Mouse (Mus musculus): ENCODE data around the gene Foxl2.

Gene Foxl2

GRCm38 (mm10) chr9:98955103-98955715 is at the start of gene Foxl2:
Gene Foxl2 (plus strand): TSS chr9:98955288.
- no peak for DNase-seq

- DNase-seq = no peak
Observed at GRCm38 (mm10) chr9:98920629-98921523, 34.2 kb upstream of the Foxl2 start.

GRCm38 (mm10) chr9:98923119-98923518 is 32.0 kb upstream of the Foxl2 start:
- DNase-seq = no peak

GRCm38 (mm10) chr9:98924183-98924582 is 30.9 kb upstream of the Foxl2 start:
- no peak for DNase-seq

- DNase-seq = no peak
Observed at GRCm38 (mm10) chr9:98929496-98929895, 25.6 kb upstream of the Foxl2 start.

- DNase-seq = no peak
Observed at GRCm38 (mm10) chr9:98932931-98933330, 22.2 kb upstream of the Foxl2 start.

GRCm38 (mm10) chr9:98935190-98935909 is 19.7 kb upstream of the Foxl2 start:
- no peak for DNase-seq

GRCm38 (mm10) chr9:98939290-98939689 is 15.8 kb upstream of the Foxl2 start:
- DNase-seq = no peak

- no peak for DNase-seq
Observed at GRCm38 (mm10) chr9:98952171-98953050, 2.7 kb upstream of the Foxl2 start.

GRCm38 (mm10) chr9:98953291-98953690 is 1.8 kb upstream of the Foxl2 start:
- no peak for DNase-seq

GRCm38 (mm10) chr9:98953830-98954229 is 1.3 kb upstream of the Foxl2 start:
- DNase-seq = no peak

- no peak for DNase-seq
Observed at GRCm38 (mm10) chr9:98954391-98955102, 541 bp upstream of the Foxl2 start.

- no peak for DNase-seq
Observed at GRCm38 (mm10) chr9:98955716-98956224, 682 bp downstream of the Foxl2 start.

GRCm38 (mm10) chr9:98956591-98957381 is 1.7 kb downstream of the Foxl2 start:
- DNase-seq = no peak

- DNase-seq = no peak
Observed at GRCm38 (mm10) chr9:98957751-98958351, 2.8 kb downstream of the Foxl2 start.

GRCm38 (mm10) chr9:98958628-98959027 is 3.5 kb downstream of the Foxl2 start:
- DNase-seq = no peak

- DNase-seq = no peak
Observed at GRCm38 (mm10) chr9:98959851-98960250, 4.8 kb downstream of the Foxl2 start.

- DNase-seq = no peak
Observed at GRCm38 (mm10) chr9:98960348-98960747, 5.3 kb downstream of the Foxl2 start.

GRCm38 (mm10) chr9:98961591-98962477 is 6.7 kb downstream of the Foxl2 start:
- no peak for DNase-seq
